In genomic region chr8:119862749-119863148, GRCm38 (mm10) we compare ENCODE assay signal across 8 mouse cellular contexts. TPM values are rescaled to one million over a fixed set of nuclear protein-coding genes. Genes with fewer than 3 reads are reported as not detected.
DNase-seq lines count a peak whose midpoint lies in the region; ATAC-seq and TF ChIP-seq lines count a peak whose summit lies in the region.

No protein-coding gene starts in this region.

- 9% methylated on average over 6 of the region's 6 CpGs for WGBS in hindbrain, postnatal 0 days
- WGBS in neural tube, embryonic 12.5 days: 15% methylated on average over 6 of the region's 6 CpGs

- peak overlapping the region; percentile 85 for H3K27ac ChIP-seq in layer of hippocampus, adult 2 months
- no peak overlapping the region for H3K27ac ChIP-seq in brown adipose tissue, adult 24 weeks (replicated peaks; ENCODE audit: low read depth, low read length)
- peak overlapping the region; percentile 76; the same call in 1 of the 2 replicates for H3K27ac ChIP-seq in hindbrain, postnatal 0 days
- H3K27ac ChIP-seq in neural tube, embryonic 12.5 days: no peak overlapping the region

- H3K36me3 ChIP-seq in hindbrain, postnatal 0 days (ENCODE audit: insufficient read depth, low read length): no peaks in the 10 kb centered on the region
- H3K36me3 ChIP-seq in neural tube, embryonic 12.5 days: no peaks in the 10 kb centered on the region

- ATAC-seq in hindbrain, postnatal 0 days: no peak
- no peak for ATAC-seq in neural tube, embryonic 12.5 days (ENCODE audit: low FRiP score, low read depth)
- no peak for ATAC-seq in cerebellum, adult (ENCODE audit: insufficient number of reproducible peaks, low FRiP score, low TSS enrichment)

- no peak for DNase-seq in layer of hippocampus, adult 2 months (ENCODE audit: low spot score in 2 of 2)
- no peak for DNase-seq in layer of hippocampus, postnatal 14 days (ENCODE audit: low spot score in 2 of 2)
- DNase-seq in hindbrain, postnatal 0 days (ENCODE audit: low spot score): peak; percentile 36
- no peak for DNase-seq in adrenal gland, postnatal 4 days (ENCODE audit: low spot score in 2 of 2)
- no peak for DNase-seq in layer of hippocampus, postnatal 10 days (ENCODE audit: low spot score in 2 of 2)

- no peaks in the 10 kb centered on the region for H3K27me3 ChIP-seq in hindbrain, postnatal 0 days (ENCODE audit: insufficient read depth, low read length)
- peaks cover 5% of the 10 kb centered on the region for H3K27me3 ChIP-seq in neural tube, embryonic 12.5 days (replicated peaks)

- H3K9me3 ChIP-seq in hindbrain, postnatal 0 days (ENCODE audit: low read length): no peaks in the 10 kb centered on the region
- H3K9me3 ChIP-seq in neural tube, embryonic 12.5 days: no peaks in the 10 kb centered on the region

- H3K4me2 ChIP-seq in hindbrain, postnatal 0 days (ENCODE audit: low read depth, low read length): peak overlapping the region; percentile 93
- peak overlapping the region; percentile 89 for H3K4me2 ChIP-seq in neural tube, embryonic 12.5 days (replicated peaks)

- peak overlapping the region; percentile 76 for H3K4me3 ChIP-seq in layer of hippocampus, adult 2 months
- H3K4me3 ChIP-seq in brown adipose tissue, adult 24 weeks (ENCODE audit: insufficient read depth, low read depth, low read length): peak overlapping the region; percentile 83
- peak overlapping the region; percentile 88 for H3K4me3 ChIP-seq in hindbrain, postnatal 0 days (ENCODE audit: low read length)
- peak overlapping the region; percentile 70 for H3K4me3 ChIP-seq in neural tube, embryonic 12.5 days

- TF ChIP-seq CTCF in layer of hippocampus, adult 2 months (conservative IDR thresholded peaks at IDR 0.05): no peak
- TF ChIP-seq CTCF in hindbrain, postnatal 0 days (IDR thresholded peaks at IDR 0.05; ENCODE audit: low read depth): no peak

- H3K9ac ChIP-seq in hindbrain, postnatal 0 days (replicated peaks; ENCODE audit: low read length): peak overlapping the region; percentile 84
- peak overlapping the region; percentile 80 for H3K9ac ChIP-seq in neural tube, embryonic 12.5 days

- H3K4me1 ChIP-seq in brown adipose tissue, adult 24 weeks (ENCODE audit: control insufficient read depth, insufficient read depth, insufficient read length, low read length): no peaks in the 10 kb centered on the region
- H3K4me1 ChIP-seq in hindbrain, postnatal 0 days (ENCODE audit: insufficient read depth, low read length): no peaks in the 10 kb centered on the region
- peaks cover 8% of the 10 kb centered on the region; the same call in 1 of the 2 replicates for H3K4me1 ChIP-seq in neural tube, embryonic 12.5 days

RNA-seq across cellular contexts. Expression of gene Klhl36, which starts 0.7 kb away (rescaled TPM):
- 1 to 10 TPM; 7.7 to 8.4 TPM for total RNA-seq in layer of hippocampus, adult 2 months (2021)
- 1 to 10 TPM; 8.2 to 8.4 TPM for total RNA-seq in layer of hippocampus, postnatal 14 days (2021)
- polyA plus RNA-seq in brown adipose tissue, adult 24 weeks (2012; ENCODE audit: insufficient read depth, insufficient read length, missing spikeins): 2.7 and 4.0 TPM in 2 replicates
- 36.6 and 37.3 TPM in 2 replicates for total RNA-seq in hindbrain, postnatal 0 days (2014; rRNA removed)
- polyA plus RNA-seq in hindbrain, postnatal 0 days (2015; fragmentation: Nextera tagmentation; extraction: Ambion mirVana): 20.6 and 22.0 TPM in 2 replicates
- polyA plus RNA-seq in neural tube, embryonic 12.5 days (2016; fragmentation: Nextera tagmentation; extraction: Ambion mirVana): 10.8 and 10.9 TPM in 2 replicates
- total RNA-seq in adrenal gland, postnatal 4 days (2021): 10 to 100 TPM; 15.7 to 18.8 TPM
- 1 to 10 TPM; 7.4 to 9.3 TPM for total RNA-seq in layer of hippocampus, postnatal 10 days (2021)

RNA-seq across cellular contexts. Expression of gene Cotl1, which starts 22.4 kb away (rescaled TPM):
- total RNA-seq in layer of hippocampus, adult 2 months (2021): 100 to 1,000 TPM; 138 to 139 TPM
- total RNA-seq in layer of hippocampus, postnatal 14 days (2021): 100 to 1,000 TPM; 103 to 114 TPM
- 16.9 and 18.2 TPM in 2 replicates for polyA plus RNA-seq in brown adipose tissue, adult 24 weeks (2012; ENCODE audit: insufficient read depth, insufficient read length, missing spikeins)
- total RNA-seq in hindbrain, postnatal 0 days (2014; rRNA removed): 263 and 269 TPM in 2 replicates
- 85.4 and 87.8 TPM in 2 replicates for polyA plus RNA-seq in hindbrain, postnatal 0 days (2015; fragmentation: Nextera tagmentation; extraction: Ambion mirVana)
- polyA plus RNA-seq in neural tube, embryonic 12.5 days (2016; fragmentation: Nextera tagmentation; extraction: Ambion mirVana): 219 and 263 TPM in 2 replicates
- total RNA-seq in adrenal gland, postnatal 4 days (2021): 100 to 1,000 TPM in 1 of 2 experiments, 10 to 100 TPM in 1; 95.9 to 114 TPM
- total RNA-seq in layer of hippocampus, postnatal 10 days (2021): 100 to 1,000 TPM; 129 to 134 TPM

RNA-seq across cellular contexts. Expression of gene Usp10, which starts 47.4 kb away (rescaled TPM):
- total RNA-seq in layer of hippocampus, adult 2 months (2021): 10 to 100 TPM; 93.6 to 98.1 TPM
- total RNA-seq in layer of hippocampus, postnatal 14 days (2021): 10 to 100 TPM; 86.7 to 93.0 TPM
- 40.9 and 46.6 TPM in 2 replicates for polyA plus RNA-seq in brown adipose tissue, adult 24 weeks (2012; ENCODE audit: insufficient read depth, insufficient read length, missing spikeins)
- total RNA-seq in hindbrain, postnatal 0 days (2014; rRNA removed): 88.5 and 91.1 TPM in 2 replicates
- 89.0 and 94.2 TPM in 2 replicates for polyA plus RNA-seq in hindbrain, postnatal 0 days (2015; fragmentation: Nextera tagmentation; extraction: Ambion mirVana)
- polyA plus RNA-seq in neural tube, embryonic 12.5 days (2016; fragmentation: Nextera tagmentation; extraction: Ambion mirVana): 137 and 142 TPM in 2 replicates
- 100 to 1,000 TPM; 108 to 127 TPM for total RNA-seq in adrenal gland, postnatal 4 days (2021)
- 100 to 1,000 TPM in 1 of 2 experiments, 10 to 100 TPM in 1; 94.9 to 104 TPM for total RNA-seq in layer of hippocampus, postnatal 10 days (2021)

RNA-seq across cellular contexts. Expression of gene Gm20388, which starts 47.9 kb away (rescaled TPM):
- total RNA-seq in layer of hippocampus, adult 2 months (2021): 1 to 10 TPM; 2.2 to 7.6 TPM
- not detected for total RNA-seq in layer of hippocampus, postnatal 14 days (2021)
- 40.2 and 44.7 TPM in 2 replicates for polyA plus RNA-seq in brown adipose tissue, adult 24 weeks (2012; ENCODE audit: insufficient read depth, insufficient read length, missing spikeins)
- total RNA-seq in hindbrain, postnatal 0 days (2014; rRNA removed): 58.0 and 71.3 TPM in 2 replicates
- not detected in 2 replicates for polyA plus RNA-seq in hindbrain, postnatal 0 days (2015; fragmentation: Nextera tagmentation; extraction: Ambion mirVana)
- not detected in 2 replicates for polyA plus RNA-seq in neural tube, embryonic 12.5 days (2016; fragmentation: Nextera tagmentation; extraction: Ambion mirVana)
- 1 to 10 TPM in 1 of 2 experiments, not detected in 1; 8.8 TPM for total RNA-seq in adrenal gland, postnatal 4 days (2021)
- not detected for total RNA-seq in layer of hippocampus, postnatal 10 days (2021)

Comparison
In these comparisons a context has a peak if more than half of its experiments do, and no peak if none do; other contexts are left out.
1. H3K27ac ChIP-seq: peak in layer of hippocampus, adult 2 months (single experiment) and hindbrain, postnatal 0 days (single experiment); none in brown adipose tissue, adult 24 weeks (single experiment) and neural tube, embryonic 12.5 days (single experiment).
2. Peak in every context shown above with its lines, with median percentiles within 50 percentile points of each other: H3K4me3 ChIP-seq.